ENCODE assay signal across 9 mouse cellular contexts in the genomic region with DNA sequence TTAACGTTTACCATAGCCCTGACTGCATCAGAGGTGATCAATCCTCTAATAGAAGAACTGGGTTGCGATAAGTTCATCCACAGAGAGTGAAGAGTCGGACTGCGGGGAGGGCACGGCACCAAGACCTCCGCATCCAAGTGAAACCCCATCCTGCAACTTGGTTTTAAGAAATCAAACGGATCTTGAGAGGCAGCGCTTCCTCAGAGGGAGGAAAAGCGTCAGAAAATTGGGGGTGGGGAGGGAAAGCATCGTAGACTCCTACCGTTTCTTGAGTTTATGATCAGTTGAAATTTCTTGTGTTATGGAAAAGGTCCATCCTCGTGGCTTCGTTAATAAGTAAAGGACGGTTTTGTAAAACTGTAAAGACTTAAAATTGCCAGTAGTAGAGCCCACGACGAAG. TPM values are rescaled to one million over a fixed set of nuclear protein-coding genes. Genes with fewer than 3 reads are reported as not detected.
DNase-seq lines count a peak whose midpoint lies in the region; ATAC-seq and TF ChIP-seq lines count a peak whose summit lies in the region.
"Had no signal": no experiment of that assay in that cellular context is flagged by ENCODE, and none has a peak within 500 bp of the region (broad histone marks: within the 10 kb centered on the region; RNA-seq: fewer than 3 reads in every experiment).

No protein-coding gene starts in this region.

- no peaks in the 10 kb centered on the region for H3K27me3 ChIP-seq in heart, embryonic 10.5 days (ENCODE audit: insufficient read depth, poor library complexity, severe bottlenecking)
- no peaks in the 10 kb centered on the region for H3K27me3 ChIP-seq in testis, adult 2 months (ENCODE audit: control insufficient read depth, insufficient read depth, low read length)
- H3K27me3 ChIP-seq in liver, embryonic 11.5 days (replicated peaks; ENCODE audit: control insufficient read depth, insufficient read depth, low read length): peaks cover 5% of the 10 kb centered on the region; the same call in 1 of the 2 replicates
- no peaks in the 10 kb centered on the region for H3K27me3 ChIP-seq in stomach, postnatal 0 days (ENCODE audit: control insufficient read depth, insufficient read depth, low read length)

- H3K27ac ChIP-seq in heart, embryonic 10.5 days: peak overlapping the region; percentile 95
- peak overlapping the region; percentile 79 for H3K27ac ChIP-seq in testis, adult 2 months (ENCODE audit: control insufficient read depth, insufficient read depth, low read depth, low read length)
- 0 out of 2 replicates have a peak overlapping the region, but pooled peaks have one; percentile 65 for H3K27ac ChIP-seq in liver, embryonic 11.5 days (ENCODE audit: low read depth, low read length)
- H3K27ac ChIP-seq in stomach, postnatal 0 days (replicated peaks): peak overlapping the region; percentile 86; the same call in 1 of the 2 replicates

- peak overlapping the region; percentile 78 for H3K9ac ChIP-seq in liver, embryonic 11.5 days (ENCODE audit: low read depth, low read length)
- H3K9ac ChIP-seq in stomach, postnatal 0 days (ENCODE audit: low read length): peak overlapping the region; percentile 90

- H3K4me2 ChIP-seq in liver, embryonic 11.5 days: peak overlapping the region; percentile 81
- peak overlapping the region; percentile 71 for H3K4me2 ChIP-seq in stomach, postnatal 0 days (replicated peaks; ENCODE audit: low read depth)

- peak overlapping the region; percentile 91 for H3K4me3 ChIP-seq in heart, embryonic 10.5 days
- H3K4me3 ChIP-seq in testis, adult 2 months (ENCODE audit: control insufficient read depth, low read depth, low read length): peak overlapping the region; percentile 87
- peak overlapping the region; percentile 80 for H3K4me3 ChIP-seq in liver, embryonic 11.5 days (ENCODE audit: low read depth, low read length)
- H3K4me3 ChIP-seq in stomach, postnatal 0 days (ENCODE audit: low read depth, low read length): peak overlapping the region; percentile 72

- no peaks in the 10 kb centered on the region for H3K9me3 ChIP-seq in heart, embryonic 10.5 days
- H3K9me3 ChIP-seq in liver, embryonic 11.5 days (ENCODE audit: control insufficient read depth, low read length): no peaks in the 10 kb centered on the region
- no peaks in the 10 kb centered on the region for H3K9me3 ChIP-seq in stomach, postnatal 0 days (ENCODE audit: control insufficient read depth, low read length)

- no peaks in the 10 kb centered on the region for H3K4me1 ChIP-seq in heart, embryonic 10.5 days
- peaks cover 7% of the 10 kb centered on the region for H3K4me1 ChIP-seq in testis, adult 2 months (ENCODE audit: control insufficient read depth, insufficient read depth, low read length)
- H3K4me1 ChIP-seq in liver, embryonic 11.5 days (replicated peaks; ENCODE audit: control insufficient read depth, insufficient read depth, low read length): no peaks in the 10 kb centered on the region
- no peaks in the 10 kb centered on the region for H3K4me1 ChIP-seq in stomach, postnatal 0 days (replicated peaks; ENCODE audit: control insufficient read depth, insufficient read depth)

- 29% methylated on average over 16 of the region's 16 CpGs for WGBS in heart, embryonic 10.5 days
- 25% methylated on average over 16 of the region's 16 CpGs for WGBS in liver, embryonic 11.5 days
- WGBS in stomach, postnatal 0 days: 29% methylated on average over 16 of the region's 16 CpGs

- TF ChIP-seq POLR2A in testis, adult 2 months (IDR thresholded peaks at IDR 0.05; ENCODE audit: control insufficient read depth, low read depth, low read length): no peak

- no peak for DNase-seq in heart, embryonic 10.5 days (ENCODE audit: low spot score)
- no peak for DNase-seq in heart, postnatal 4 days
- no peak for DNase-seq in testis, postnatal 14 days (ENCODE audit: low spot score)
- no peak for DNase-seq in liver, embryonic 11.5 days (ENCODE audit: low spot score)
- no peak for DNase-seq in stomach, postnatal 0 days (ENCODE audit: low spot score)
- no peak for DNase-seq in spleen, adult 18-20 months
- DNase-seq in left cerebral cortex, postnatal 36 days (ENCODE audit: low spot score in 2 of 2): no peak

- intact Hi-C loops in left cerebral cortex, postnatal 36 days (cut with DNase I): loop anchor here (5.0 to 10.0 kb wide), 2 partner anchors 54 to 101 kb away; a partner anchor contains a TSS

- no peak for ATAC-seq in liver, embryonic 11.5 days (replicated peaks; ENCODE audit: low FRiP score)
- ATAC-seq in stomach, postnatal 0 days (ENCODE audit: low FRiP score, low TSS enrichment): no peak

- TF ChIP-seq EP300 in stomach, postnatal 0 days (optimal IDR thresholded peaks at IDR 0.05): no peak

- H3K36me3 ChIP-seq in heart, embryonic 10.5 days: peaks cover 30% of the 10 kb centered on the region
- no peaks in the 10 kb centered on the region; the same call in 1 of the 2 replicates for H3K36me3 ChIP-seq in testis, adult 2 months (ENCODE audit: control insufficient read depth, insufficient read depth, low read length)
- H3K36me3 ChIP-seq in liver, embryonic 11.5 days (ENCODE audit: control insufficient read depth, insufficient read depth, low read length): peaks cover 2% of the 10 kb centered on the region; the same call in 1 of the 2 replicates
- H3K36me3 ChIP-seq in stomach, postnatal 0 days (ENCODE audit: control insufficient read depth, insufficient read depth, low read length): no peaks in the 10 kb centered on the region

- no peak for TF ChIP-seq CTCF in testis, adult 2 months (IDR thresholded peaks at IDR 0.05; ENCODE audit: control insufficient read depth, insufficient read depth, insufficient replicate concordance, low read depth, low read length)
- no peak for TF ChIP-seq CTCF in stomach, postnatal 0 days (IDR thresholded peaks at IDR 0.05; ENCODE audit: low read depth)

RNA-seq across cellular contexts. Expression of a gene that starts 0.9 kb away (rescaled TPM):
- 0.90 and 1.4 TPM in 2 replicates for polyA plus RNA-seq in heart, embryonic 10.5 days (2016; fragmentation: Nextera tagmentation; extraction: Ambion mirVana)
- 10 to 100 TPM; 13.7 to 19.7 TPM for total RNA-seq in heart, postnatal 4 days (2021)
- polyA plus RNA-seq in testis, adult 2 months (2012; rRNA removed): 6.0 and 6.1 TPM in 2 replicates
- polyA plus RNA-seq in liver, embryonic 11.5 days (2014; fragmentation: Nextera tagmentation; extraction: Ambion mirVana): 3.8 and 4.6 TPM in 2 replicates
- polyA plus RNA-seq in stomach, postnatal 0 days (2015; fragmentation: Nextera tagmentation; extraction: Ambion mirVana): 4.5 and 4.8 TPM in 2 replicates
- 10 to 100 TPM; 59.9 to 66.6 TPM for total RNA-seq in left cerebral cortex, postnatal 36 days (2021)

RNA-seq across cellular contexts. Expression of a gene that starts 9.0 kb away (rescaled TPM):
- 5.6 and 7.1 TPM in 2 replicates for polyA plus RNA-seq in heart, embryonic 10.5 days (2016; fragmentation: Nextera tagmentation; extraction: Ambion mirVana)
- 10 to 100 TPM in 1 of 2 experiments, 1 to 10 TPM in 1; 8.5 to 10.9 TPM for total RNA-seq in heart, postnatal 4 days (2021)
- polyA plus RNA-seq in testis, adult 2 months (2012; rRNA removed): 13.9 and 19.5 TPM in 2 replicates
- polyA plus RNA-seq in liver, embryonic 11.5 days (2014; fragmentation: Nextera tagmentation; extraction: Ambion mirVana): 5.9 and 6.5 TPM in 2 replicates
- polyA plus RNA-seq in stomach, postnatal 0 days (2015; fragmentation: Nextera tagmentation; extraction: Ambion mirVana): 7.2 and 7.9 TPM in 2 replicates
- total RNA-seq in left cerebral cortex, postnatal 36 days (2021): 10 to 100 TPM; 33.3 to 37.8 TPM

RNA-seq across cellular contexts. Expression of a gene that starts 22.4 kb away (rescaled TPM):
- polyA plus RNA-seq in heart, embryonic 10.5 days (2016; fragmentation: Nextera tagmentation; extraction: Ambion mirVana): not detected in 2 replicates
- total RNA-seq in heart, postnatal 4 days (2021): not detected
- polyA plus RNA-seq in testis, adult 2 months (2012; rRNA removed): 408 and 454 TPM in 2 replicates
- polyA plus RNA-seq in liver, embryonic 11.5 days (2014; fragmentation: Nextera tagmentation; extraction: Ambion mirVana): not detected in 2 replicates
- polyA plus RNA-seq in stomach, postnatal 0 days (2015; fragmentation: Nextera tagmentation; extraction: Ambion mirVana): 0.22 and 0.33 TPM in 2 replicates
- under 1 TPM; 0.43 to 0.44 TPM for total RNA-seq in left cerebral cortex, postnatal 36 days (2021)
- polyA plus RNA-seq: C2C12 had no signal

RNA-seq across cellular contexts. Expression of a gene that starts 33.5 kb away (rescaled TPM):
- polyA plus RNA-seq in heart, embryonic 10.5 days (2016; fragmentation: Nextera tagmentation; extraction: Ambion mirVana): 0.18 and 0.68 TPM in 2 replicates
- not detected for total RNA-seq in heart, postnatal 4 days (2021)
- polyA plus RNA-seq in testis, adult 2 months (2012; rRNA removed): 24.9 and 31.9 TPM in 2 replicates
- polyA plus RNA-seq in liver, embryonic 11.5 days (2014; fragmentation: Nextera tagmentation; extraction: Ambion mirVana): 0.31 and 0.62 TPM in 2 replicates
- 0.92 and 0.96 TPM in 2 replicates for polyA plus RNA-seq in stomach, postnatal 0 days (2015; fragmentation: Nextera tagmentation; extraction: Ambion mirVana)
- total RNA-seq in left cerebral cortex, postnatal 36 days (2021): 1 to 10 TPM; 1.4 to 1.8 TPM

RNA-seq across cellular contexts. Expression of a gene that starts 43.3 kb away (rescaled TPM):
- 171 and 189 TPM in 2 replicates for polyA plus RNA-seq in heart, embryonic 10.5 days (2016; fragmentation: Nextera tagmentation; extraction: Ambion mirVana)
- 10 to 100 TPM; 68.6 to 76.6 TPM for total RNA-seq in heart, postnatal 4 days (2021)
- 25.6 and 27.6 TPM in 2 replicates for polyA plus RNA-seq in testis, adult 2 months (2012; rRNA removed)
- 217 and 224 TPM in 2 replicates for polyA plus RNA-seq in liver, embryonic 11.5 days (2014; fragmentation: Nextera tagmentation; extraction: Ambion mirVana)
- polyA plus RNA-seq in stomach, postnatal 0 days (2015; fragmentation: Nextera tagmentation; extraction: Ambion mirVana): 69.4 and 69.6 TPM in 2 replicates
- total RNA-seq in left cerebral cortex, postnatal 36 days (2021): 10 to 100 TPM; 44.1 to 46.3 TPM

Comparison
In these comparisons a context has a peak if more than half of its experiments do, and no peak if none do; other contexts are left out.
1. RNA of a gene that starts 22.4 kb away (polyA plus RNA-seq): 408 to 454 TPM in testis, adult 2 months; 0.22 to 0.33 TPM in stomach, postnatal 0 days, not detected in heart, embryonic 10.5 days and not detected in liver, embryonic 11.5 days; every median in the first group is over 100 times any median in the second.
2. Peak in every context shown above with its lines, with median percentiles within 50 percentile points of each other: H3K27ac ChIP-seq and H3K4me3 ChIP-seq.